Mouse (Mus musculus): Measurements from ENCODE around the gene Tcf7l2. TPM values are rescaled to one million over a fixed set of nuclear protein-coding genes. Genes with fewer than 3 reads are reported as not detected.

Gene Tcf7l2
- total RNA-seq, 2 experiments from 2014 or later: 12.2 to 13.1 TPM

DNA sequence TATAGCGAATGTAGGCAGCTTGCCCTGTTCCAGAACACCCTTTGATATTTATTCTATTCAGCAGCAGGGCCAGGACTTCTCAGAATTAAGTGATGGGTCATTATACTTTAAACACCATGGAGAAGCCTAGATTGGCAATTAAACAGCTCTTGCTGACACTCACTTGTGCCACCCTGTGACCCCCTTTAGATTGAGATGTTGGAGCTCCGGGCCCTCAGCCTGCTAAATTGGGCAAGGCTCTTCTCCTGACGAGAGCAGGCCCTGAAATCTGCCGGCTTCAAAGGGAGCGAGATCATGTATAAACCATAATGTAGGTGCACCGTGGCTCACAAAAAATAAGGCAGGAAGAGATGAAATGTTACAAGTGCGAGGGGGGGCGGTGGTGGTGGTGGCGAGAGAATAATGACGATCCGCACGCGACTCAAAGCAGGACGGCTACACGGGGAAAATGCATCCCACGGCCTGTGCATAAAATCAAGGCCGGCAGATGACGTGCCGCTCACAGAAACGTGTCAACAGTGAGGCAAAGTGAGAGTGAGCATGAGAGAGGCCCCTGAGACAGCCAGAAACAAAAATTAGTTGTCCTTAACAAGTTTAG is 173.1 kb downstream of the Tcf7l2 start:
- DNase-seq: no peak

DNA sequence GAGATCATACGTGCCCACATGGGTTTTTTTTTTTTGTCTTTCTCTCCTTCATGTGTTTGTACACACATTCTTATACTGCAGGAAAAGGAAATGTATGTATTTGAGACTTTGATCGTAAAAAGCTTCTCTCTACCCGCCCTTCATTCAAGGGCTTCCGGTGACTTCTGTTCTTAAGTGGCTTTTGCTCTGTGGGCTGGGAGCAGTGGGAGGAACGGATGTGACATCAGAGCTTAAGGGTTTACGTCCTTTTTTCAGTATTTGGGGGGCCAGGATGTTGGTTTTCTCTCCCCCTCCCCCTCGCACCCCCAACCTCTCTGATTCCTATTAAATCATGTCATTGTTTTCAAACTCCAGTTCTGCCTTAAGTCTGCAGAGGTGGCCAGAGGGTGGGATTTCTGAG is 173.9 kb downstream of the Tcf7l2 start:
- no peak for DNase-seq

DNA sequence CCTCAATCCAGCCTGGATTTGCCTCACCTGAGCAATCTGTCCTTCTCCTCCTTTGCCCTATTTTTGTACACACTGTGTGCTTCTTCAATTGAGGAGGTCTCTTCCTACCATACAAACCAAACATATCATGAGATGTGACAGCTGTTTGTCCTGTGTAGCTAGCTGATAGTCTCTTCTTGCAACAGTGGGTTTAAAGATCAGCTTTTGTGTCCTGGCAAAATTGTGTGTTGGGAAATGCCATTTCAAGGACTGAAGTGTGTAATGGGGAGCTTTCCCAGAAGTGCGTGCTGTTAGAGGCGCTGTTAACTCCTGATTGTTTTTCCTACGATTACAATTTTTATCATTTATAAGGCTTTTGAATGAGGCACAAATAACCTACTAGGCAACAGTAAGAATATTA is 174.6 kb downstream of the Tcf7l2 start:
- DNase-seq: no peak

DNA sequence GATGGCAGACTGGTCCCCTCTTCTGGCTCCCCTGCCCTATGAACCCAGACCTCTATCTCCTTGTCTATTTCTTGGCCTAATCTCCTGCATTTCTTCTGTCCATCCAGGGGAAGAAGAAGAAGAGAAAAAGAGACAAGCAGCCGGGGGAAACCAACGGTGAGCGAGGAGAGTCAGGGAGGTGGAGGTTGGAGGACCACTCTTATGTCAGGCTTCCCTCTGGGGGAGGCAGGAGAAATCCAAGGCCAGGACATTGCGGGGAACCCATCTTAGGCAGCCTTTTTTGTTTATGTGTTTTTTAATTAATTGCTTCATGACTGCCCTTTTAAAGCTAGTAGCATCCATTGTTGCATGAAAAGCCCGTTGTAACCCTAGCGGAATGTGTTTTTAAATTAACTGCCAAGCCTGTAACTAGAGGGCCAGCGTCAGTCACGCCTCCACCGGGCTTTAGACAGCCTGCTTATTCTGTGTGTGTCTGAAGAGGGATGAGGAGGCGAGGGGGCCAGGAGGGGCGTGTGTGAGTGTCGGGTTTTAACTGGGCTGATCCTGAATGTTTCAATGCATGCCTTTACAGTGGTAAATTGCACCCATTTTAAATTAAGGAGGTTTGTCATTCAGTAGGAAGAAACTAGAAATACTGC is 182.3 kb downstream of the Tcf7l2 start:
- DNase-seq: no peak

DNA sequence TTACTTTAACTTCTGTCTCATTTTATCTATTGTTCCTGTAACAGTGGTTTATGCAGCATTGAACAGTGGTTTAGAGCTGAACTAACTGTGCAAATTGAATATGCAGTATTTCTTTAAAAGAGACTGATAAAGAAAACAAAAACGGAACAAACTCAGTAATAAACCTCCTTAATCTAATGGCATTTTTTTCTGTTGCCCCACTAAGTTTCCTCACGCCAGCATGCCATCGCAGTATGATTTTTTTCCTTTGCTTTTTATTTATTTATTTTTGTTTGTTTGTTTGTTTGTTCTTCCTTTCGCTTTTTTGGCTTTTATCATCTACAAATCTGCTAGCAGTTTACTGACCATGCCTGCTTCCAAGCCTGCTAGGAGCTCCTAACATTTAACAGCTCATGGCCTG is 183.2 kb downstream of the Tcf7l2 start:
- no peak for DNase-seq

DNA sequence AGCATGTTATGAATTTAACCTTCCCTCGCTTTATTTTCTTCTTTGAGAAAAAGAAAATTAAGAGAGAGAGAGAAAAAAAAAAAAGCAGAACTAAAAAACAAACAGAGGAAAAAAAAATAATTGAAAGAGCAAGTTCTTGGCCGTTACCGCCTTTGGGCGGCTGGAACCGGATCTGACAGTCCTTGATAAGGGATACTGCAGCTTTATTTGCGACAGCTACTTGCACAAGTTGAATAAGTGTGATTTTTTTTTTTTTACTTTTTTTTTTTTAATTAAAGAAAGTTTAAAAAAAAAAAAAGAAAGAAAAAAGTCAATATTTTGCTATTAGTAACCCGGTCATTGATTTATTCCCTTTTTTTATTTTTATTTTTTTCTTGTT is 183.8 kb downstream of the Tcf7l2 start:
- no peak for DNase-seq

DNA sequence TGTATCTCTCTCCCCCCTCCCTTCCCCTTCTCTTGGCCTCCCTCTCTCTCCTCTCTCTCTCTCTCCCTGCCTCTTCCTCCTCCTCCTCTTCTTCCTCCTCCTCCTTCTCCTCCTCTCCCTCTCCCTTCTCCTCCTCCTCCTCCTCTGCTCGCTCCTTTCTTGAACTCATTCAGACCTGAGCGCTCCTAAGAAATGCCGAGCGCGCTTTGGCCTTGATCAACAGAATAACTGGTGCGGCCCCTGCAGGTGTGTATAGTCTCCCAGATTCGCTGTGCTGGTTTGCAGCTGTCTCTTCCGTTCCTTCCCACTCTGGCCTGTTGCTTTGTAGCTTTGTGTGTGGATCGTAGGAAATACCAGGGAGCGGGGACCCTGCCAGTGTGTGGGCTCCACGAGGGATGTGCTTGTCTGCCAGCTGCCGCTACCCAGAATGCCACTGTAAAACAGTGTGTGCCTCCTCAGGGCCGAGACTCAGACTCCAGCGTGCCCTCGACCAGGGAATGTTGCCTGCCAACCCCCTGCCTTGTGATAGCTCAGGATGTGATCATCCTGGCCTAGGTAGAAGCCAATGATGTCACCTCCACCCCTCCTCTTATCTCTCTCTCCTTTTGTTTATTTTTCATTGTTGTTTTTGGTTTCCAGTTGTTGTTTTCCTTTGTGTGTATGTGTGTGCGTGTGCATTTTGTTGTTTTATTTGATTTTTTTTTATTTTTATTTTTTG is 184.3 kb downstream of the Tcf7l2 start:
- DNase-seq: no peak

DNA sequence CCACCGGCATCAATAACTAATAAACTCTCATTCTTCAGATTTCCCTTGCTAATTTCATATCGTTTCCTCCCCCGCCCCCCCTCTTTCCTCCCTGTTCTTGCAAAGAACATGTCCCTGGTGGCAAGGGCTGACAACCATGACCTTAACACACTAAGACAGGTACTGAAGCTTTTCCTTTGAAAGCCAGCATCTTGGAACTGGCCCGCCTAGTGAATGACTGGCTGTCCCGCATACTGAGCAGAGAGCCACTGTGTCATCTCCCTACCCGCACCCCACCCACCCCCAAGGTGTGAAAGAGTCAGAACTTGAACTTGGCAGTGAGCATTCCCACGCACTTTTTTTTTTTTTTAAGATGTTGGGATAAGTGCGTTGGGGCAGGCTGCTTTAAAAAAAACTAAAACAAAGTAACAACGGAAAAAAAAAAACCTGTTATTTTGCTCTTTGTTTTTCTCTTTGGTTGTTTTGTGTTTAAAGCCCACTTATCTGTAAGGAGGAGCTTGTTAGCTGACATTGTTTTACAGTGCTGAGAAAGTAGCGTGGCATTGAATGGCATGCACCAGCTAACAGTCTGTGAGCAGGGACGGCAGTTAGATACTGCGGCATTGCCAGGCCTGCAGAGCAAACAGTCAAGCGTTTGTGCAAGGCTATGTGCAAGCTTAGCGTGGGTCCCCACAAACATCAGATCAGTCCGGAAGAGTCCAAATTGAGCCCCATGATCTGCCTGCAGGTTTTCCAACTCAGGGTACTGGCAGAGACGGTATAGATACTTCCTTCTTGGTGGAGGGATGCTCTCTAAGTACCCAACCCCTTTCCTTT is 185.4 kb downstream of the Tcf7l2 start:
- DNase-seq: no peak

DNA sequence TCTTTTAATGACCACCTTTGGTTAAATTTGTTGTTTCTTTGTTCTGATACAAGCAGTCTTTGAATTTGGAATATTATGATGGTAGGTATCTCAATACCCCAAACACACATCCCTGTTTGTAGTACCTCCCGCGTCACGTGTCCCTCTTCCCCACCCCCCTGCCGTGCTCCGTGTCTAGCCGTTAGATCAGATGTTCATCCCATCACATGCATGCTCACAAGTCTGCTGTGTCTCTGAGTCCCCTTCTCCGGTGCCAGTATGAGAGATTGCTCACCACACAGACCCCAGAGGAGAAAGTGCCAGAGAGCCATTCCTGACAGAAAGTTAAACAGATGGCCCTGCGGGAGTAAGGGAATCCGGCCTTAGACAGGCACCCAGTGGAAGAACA is 186.0 kb downstream of the Tcf7l2 start:
- no peak for DNase-seq

DNA sequence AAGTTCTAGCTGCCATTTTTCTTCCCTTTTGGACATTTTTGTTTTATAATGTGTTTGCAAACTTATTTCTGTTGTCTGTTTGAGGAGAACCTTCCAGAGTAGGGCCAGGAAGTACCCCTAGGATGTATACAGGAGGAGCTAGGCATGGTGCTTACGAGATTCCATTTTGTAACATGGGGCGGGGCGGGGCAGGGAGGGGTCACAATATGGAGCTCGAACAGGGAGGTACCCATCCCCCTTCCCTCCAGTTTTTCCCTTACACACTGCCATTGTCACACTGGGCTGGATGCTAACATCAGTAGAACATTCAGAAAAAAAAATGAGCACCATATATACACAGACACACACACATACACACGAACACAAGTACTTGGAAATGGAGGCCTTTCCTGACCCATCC is 187.1 kb downstream of the Tcf7l2 start:
- DNase-seq: no peak

DNA sequence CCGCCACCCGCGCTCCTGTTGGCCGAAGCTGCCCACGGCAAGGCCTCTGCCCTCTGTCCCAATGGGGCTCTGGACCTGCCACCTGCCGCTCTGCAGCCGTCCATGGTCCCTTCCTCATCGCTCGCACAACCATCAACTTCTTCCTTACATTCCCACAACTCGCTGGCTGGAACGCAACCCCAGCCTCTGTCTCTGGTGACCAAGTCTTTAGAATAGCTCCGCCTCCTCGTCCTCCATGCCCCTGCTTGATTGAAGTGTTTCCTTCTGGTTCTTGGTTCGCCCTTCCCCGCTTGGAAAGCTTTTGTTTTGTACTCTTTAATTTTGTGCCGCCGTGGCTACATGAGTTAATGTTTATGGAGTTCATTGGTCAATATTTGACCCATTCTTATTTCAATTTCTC is 190.0 kb downstream of the Tcf7l2 start:
- no peak for DNase-seq

DNA sequence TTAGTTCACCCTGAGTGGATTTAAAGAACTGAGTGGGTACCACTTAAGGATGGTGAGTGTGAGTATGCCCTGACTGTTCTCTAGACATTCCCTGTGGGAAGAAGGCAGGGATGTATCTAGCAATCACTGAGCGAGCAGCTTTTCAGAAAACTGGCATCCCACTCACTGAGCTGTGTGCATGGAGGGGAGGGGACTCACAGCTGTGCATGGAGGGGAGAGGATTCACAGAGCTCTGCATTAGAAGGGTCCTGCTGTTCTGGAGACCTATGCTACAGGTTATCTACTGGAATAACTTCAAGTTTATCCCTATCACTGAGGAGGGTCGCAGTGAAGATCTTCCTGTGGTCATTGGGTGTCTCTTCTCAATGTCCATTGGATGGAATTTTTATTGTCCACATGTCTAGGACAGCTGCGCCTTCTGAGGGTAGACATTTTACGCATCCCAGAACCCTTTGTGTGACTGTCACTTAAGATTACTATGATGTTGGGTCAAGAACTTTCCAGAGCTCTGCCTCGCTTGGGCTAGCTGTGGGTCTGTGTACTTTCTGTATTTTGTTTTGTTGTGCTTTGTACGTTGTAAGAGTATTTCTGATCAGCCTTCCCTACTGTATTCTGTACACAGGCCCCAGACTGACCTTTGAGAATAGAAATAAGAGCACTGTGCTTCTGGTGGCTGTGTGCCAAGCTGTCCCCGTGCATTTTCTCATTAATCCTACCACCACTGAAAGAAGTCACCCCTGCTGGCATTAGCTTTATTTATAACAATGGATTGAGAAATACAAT is 192.5 kb downstream of the Tcf7l2 start:
- DNase-seq: no peak

DNA sequence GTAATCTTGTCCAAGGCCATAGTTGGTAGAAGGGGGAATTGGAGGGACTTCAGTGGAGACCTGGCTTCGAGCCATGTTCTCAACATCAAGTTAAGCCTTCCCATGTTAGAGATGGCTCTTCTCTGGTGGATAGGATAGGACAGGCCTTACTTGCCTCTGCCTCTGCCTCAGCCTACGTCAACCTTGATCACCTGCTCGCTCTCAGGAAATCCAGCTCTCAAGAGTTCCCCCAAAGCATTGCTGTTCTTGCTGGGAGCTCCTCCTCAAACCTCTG is 193.0 kb downstream of the Tcf7l2 start:
- DNase-seq: no peak

DNA sequence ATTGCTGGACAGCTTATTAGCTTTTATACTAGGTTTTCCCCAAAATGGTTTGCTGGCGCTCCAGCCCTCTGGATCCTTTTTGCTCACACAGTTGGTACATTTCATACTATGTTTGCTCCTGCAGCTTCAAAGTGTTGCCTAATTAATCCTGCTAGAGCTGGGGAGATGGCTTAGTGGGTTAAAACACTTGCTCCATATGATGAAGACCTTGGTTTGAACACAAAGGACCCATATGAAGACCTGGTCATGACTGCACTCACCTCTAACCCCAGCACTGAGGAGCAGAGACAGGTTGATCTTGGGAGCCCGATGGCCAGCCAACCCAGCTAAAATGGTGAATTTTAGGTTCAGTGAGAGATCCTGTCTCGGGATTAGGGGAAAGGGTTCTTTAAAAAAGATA is 195.4 kb downstream of the Tcf7l2 start:
- no peak for DNase-seq

DNA sequence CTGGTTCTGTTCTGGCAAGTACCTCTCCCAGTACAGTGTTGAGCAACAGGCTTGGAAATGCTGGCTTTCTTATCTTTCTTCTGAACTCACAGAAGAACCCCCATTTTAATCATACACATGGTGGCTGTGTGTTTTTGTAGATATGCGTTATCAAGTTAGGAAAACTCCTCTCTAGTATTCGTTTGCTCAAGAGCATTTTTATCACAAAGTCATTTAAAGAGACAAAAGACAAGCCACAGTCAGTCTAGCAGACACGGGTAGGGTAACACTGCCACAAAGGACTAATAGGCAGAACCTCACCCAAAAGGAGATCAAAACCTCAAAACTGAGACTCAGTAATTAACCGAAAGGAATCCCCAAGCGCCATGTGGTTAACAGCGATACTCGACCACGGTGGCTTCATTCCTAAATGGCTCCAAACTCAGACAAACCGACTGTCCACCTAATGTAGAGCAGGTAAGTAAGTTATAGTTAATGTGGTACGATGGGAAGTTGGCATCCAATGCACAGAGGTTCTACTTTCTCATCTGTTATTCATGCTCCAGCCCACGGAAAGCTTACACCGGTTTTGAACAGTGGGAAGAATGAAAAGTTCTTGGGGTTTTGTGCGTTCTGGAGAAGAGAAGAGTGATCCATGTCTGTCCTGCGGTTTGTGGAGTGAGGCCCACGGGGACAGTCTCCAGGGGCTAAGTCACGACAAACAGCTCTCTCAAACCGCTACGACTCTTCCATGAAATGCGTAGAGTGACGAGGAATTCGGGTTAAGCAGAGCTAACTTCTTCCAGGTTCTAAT is 196.8 kb downstream of the Tcf7l2 start:
- no peak for DNase-seq

DNA sequence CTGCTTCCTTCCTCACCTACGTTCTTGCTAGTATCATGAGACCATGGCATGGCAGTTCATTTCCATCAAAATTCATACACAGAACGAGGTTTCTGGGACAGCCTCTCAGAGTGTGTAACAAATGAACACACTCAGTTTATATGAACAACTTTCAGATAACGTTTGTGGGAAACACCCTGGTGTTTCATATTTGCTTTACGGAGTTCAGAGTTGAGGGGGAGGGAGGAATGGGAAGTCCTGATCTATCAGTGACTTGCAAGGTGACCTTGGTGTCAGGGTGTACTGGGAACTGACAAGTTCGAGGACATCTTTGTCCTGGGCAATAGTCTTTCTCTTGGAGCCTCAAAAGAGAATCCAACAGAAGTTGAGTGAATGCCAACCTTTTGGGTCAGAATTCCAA is 197.5 kb downstream of the Tcf7l2 start:
- DNase-seq: no peak

DNA sequence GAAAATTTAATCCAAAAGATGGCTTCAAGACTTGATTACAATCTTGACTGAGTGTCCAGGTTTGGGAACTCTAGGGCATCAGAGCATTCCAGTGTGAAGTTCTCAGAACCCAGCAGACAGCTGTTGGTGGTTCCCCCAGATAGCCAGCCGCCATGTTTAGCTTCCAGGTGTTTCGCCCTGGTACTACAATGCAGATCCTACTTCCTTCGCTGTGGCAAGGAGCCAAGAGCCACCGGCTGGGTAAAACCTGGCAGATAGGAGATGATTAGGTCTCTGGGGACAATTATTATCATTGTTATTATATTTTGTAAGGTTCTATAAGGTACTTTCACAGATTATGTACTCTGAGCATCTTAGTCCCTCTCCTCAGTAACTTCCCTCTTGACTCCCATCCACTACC is 198.1 kb downstream of the Tcf7l2 start:
- no peak for DNase-seq

DNA sequence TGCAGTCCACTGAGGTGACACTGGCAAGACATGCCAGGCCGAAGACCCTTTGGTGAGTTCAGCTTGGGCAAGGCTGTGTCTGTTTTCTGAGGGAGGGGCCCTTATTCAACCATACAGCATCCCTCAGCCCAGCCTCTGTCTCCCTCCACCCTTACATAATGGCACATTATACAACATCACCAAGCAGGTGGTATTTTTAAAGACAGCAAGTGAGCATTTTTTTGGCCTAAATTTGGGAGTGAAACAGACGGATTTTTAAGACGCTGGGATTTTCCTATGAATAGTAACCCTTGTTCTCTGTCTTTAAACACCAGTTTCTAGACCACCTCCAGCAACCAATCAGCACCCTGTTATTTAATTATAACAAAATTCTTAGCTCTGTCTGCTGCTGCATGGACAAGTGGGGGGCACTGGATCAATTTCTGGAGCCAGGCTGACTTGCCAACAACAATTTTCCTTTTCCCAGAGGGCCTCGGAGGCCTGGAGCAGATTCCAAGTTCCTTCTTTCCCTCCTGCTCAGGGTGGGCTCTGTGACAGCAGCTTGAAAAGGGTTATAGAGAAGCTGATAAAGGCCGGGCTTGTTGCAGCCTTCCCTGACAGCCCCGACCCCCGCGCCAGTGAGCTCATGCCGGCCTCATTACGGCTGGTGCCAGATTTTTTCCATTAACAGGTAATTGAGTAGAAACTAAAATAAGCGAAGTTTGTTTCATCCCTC is 199.1 kb downstream of the Tcf7l2 start:
- DNase-seq: peak; percentile 51 to 60

DNA sequence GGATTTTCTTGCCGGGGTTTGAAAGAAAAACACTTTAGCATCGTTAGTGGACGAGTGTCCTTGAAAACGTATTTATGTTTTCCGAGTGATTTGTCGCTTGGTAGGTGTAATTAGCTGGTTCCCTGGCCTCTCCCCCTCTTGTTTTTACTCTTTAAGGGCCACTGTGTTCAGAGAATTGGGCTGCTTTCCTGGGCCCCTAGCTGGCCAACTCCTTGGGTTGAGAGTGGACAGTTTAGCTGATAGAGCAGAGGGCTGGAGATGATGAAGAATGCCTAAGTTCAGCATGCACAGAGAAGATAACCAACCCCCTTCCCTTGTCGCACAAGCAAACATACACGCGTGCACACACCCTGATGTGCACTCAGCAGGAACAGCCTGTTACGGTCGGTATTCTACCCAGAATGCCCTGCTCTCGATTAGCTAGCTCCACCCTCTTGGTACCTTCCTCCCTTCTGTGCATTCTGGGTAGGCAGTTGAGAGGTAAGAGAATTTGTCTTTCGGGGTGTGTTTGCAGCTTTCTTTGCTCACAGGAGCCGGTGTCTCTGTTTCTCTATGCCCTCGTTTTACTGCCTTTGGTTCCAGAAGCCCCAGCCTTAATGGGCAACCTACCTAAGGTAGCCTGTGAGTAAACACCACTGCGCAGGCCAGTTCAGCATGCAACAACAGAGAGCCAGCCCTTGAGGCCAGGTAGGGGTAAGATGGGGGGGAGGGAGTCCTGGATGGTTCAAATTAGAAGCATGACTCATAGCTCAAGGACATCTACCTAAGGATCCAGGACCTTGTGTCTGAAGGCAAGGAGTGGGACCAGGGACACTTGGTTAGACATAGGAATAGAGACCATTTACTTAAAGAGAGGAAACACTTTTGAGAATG is 199.9 kb downstream of the Tcf7l2 start:
- no peak for DNase-seq

DNA sequence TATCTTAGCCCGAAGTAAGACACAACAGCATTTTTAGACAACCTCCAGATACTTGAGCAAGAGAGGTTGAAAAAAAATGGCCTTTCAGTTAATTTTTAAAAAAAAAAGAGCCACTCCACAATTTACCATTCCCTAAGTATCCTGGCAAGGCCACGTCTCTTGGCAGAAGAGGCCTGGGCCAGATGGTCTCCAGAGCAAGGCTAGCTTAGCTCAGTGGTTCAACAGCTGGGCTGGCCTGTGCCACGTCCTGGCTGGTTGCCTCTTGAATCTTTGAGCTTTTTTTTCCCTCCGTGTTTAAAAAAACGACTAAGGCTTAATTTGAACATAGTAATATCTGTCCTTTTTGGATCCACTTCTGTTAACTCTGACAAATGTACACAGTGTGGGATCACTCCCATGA is 209.8 kb downstream of the Tcf7l2 start:
- peak in 1 of 2 experiments; percentile 38 for DNase-seq
